19 mouse cellular contexts compared by ENCODE assay signal in genomic region chr12:5279873-5280272, GRCm38 (mm10).
A peak's percentile ranks its signal among the peaks of the same experiment; 100 is the strongest.
DNase-seq lines count a peak whose midpoint lies in the region; ATAC-seq lines count a peak whose summit lies in the region.
"Had no signal": no experiment of that assay in that cellular context is flagged by ENCODE, and none has a peak within 500 bp of the region (broad histone marks: within the 10 kb centered on the region; RNA-seq: fewer than 3 reads in every experiment).

No protein-coding gene starts in this region.

- peaks cover 26% of the 10 kb centered on the region for H3K4me1 ChIP-seq in forebrain, embryonic 16.5 days (replicated peaks; ENCODE audit: control insufficient read depth, insufficient read depth, low read length)
- peaks cover 36% of the 10 kb centered on the region for H3K4me1 ChIP-seq in forebrain, embryonic 10.5 days
- H3K4me1 ChIP-seq in limb, embryonic 13.5 days, result peaks cover 46% of the 10 kb centered on the region
- peaks cover 41% of the 10 kb centered on the region for H3K4me1 ChIP-seq in limb, embryonic 10.5 days
- H3K4me1 ChIP-seq in heart, embryonic 12.5 days (replicated peaks), result peaks cover 21% of the 10 kb centered on the region

- H3K9ac ChIP-seq in forebrain, embryonic 16.5 days (replicated peaks; ENCODE audit: low read depth, low read length), result no peak overlapping the region
- H3K9ac ChIP-seq in limb, embryonic 13.5 days, result no peak overlapping the region
- H3K9ac ChIP-seq in heart, embryonic 12.5 days, result no peak overlapping the region
- H3K9ac ChIP-seq: intestine, embryonic 15.5 days; limb, embryonic 12.5 days; liver, embryonic 14.5 days; midbrain, embryonic 15.5 days; stomach, embryonic 15.5 days had no signal

- H3K4me3 ChIP-seq in forebrain, embryonic 16.5 days (replicated peaks; ENCODE audit: low read length), result no peak overlapping the region
- no peak overlapping the region for H3K4me3 ChIP-seq in forebrain, embryonic 10.5 days
- H3K4me3 ChIP-seq in limb, embryonic 13.5 days, result no peak overlapping the region
- H3K4me3 ChIP-seq in limb, embryonic 10.5 days, result no peak overlapping the region
- H3K4me3 ChIP-seq in heart, embryonic 12.5 days, result no peak overlapping the region
- H3K4me3 ChIP-seq: intestine, embryonic 15.5 days; limb, embryonic 12.5 days; midbrain, embryonic 15.5 days; stomach, embryonic 15.5 days had no signal

- H3K4me2 ChIP-seq in forebrain, embryonic 16.5 days (ENCODE audit: low read length), result no peak overlapping the region
- H3K4me2 ChIP-seq in limb, embryonic 13.5 days (replicated peaks), result no peak overlapping the region
- no peak overlapping the region for H3K4me2 ChIP-seq in heart, embryonic 12.5 days
- H3K4me2 ChIP-seq: intestine, embryonic 15.5 days; limb, embryonic 12.5 days; midbrain, embryonic 15.5 days; stomach, embryonic 15.5 days had no signal

- no peak overlapping the region for H3K27ac ChIP-seq in forebrain, embryonic 16.5 days (ENCODE audit: low read length)
- no peak overlapping the region for H3K27ac ChIP-seq in forebrain, embryonic 10.5 days
- H3K27ac ChIP-seq in limb, embryonic 13.5 days, result no peak overlapping the region
- no peak overlapping the region; the same call in 1 of the 2 replicates for H3K27ac ChIP-seq in limb, embryonic 10.5 days
- H3K27ac ChIP-seq in heart, embryonic 12.5 days (ENCODE audit: poor library complexity, severe bottlenecking), result no peak overlapping the region
- H3K27ac ChIP-seq: intestine, embryonic 15.5 days; limb, embryonic 12.5 days; liver, embryonic 14.5 days; midbrain, embryonic 15.5 days; stomach, embryonic 15.5 days had no signal

- ATAC-seq in forebrain, embryonic 16.5 days, result peak; percentile 21; the same call in 1 of the 2 replicates
- 0 out of 2 replicates have a peak, but pooled peaks have one; percentile 42 for ATAC-seq in limb, embryonic 13.5 days (ENCODE audit: low FRiP score, low read depth)
- no peak for ATAC-seq in heart, embryonic 12.5 days (ENCODE audit: insufficient number of reproducible peaks, low FRiP score)
- ATAC-seq: intestine, embryonic 15.5 days; midbrain, embryonic 15.5 days had no signal

- no peaks in the 10 kb centered on the region for H3K36me3 ChIP-seq in forebrain, embryonic 16.5 days (ENCODE audit: control insufficient read depth, insufficient read depth)
- H3K36me3 ChIP-seq in forebrain, embryonic 10.5 days (replicated peaks), result no peaks in the 10 kb centered on the region
- no peaks in the 10 kb centered on the region for H3K36me3 ChIP-seq in limb, embryonic 13.5 days
- H3K36me3 ChIP-seq in limb, embryonic 10.5 days, result no peaks in the 10 kb centered on the region
- H3K36me3 ChIP-seq in heart, embryonic 12.5 days, result no peaks in the 10 kb centered on the region
- H3K36me3 ChIP-seq: intestine, embryonic 15.5 days; limb, embryonic 12.5 days; midbrain, embryonic 15.5 days; stomach, embryonic 15.5 days had no signal

- 30% methylated on average over 1 of the region's 1 CpGs for WGBS in forebrain, embryonic 16.5 days
- WGBS in forebrain, embryonic 10.5 days, result 50% methylated on average over 1 of the region's 1 CpGs
- 37% methylated on average over 1 of the region's 1 CpGs for WGBS in limb, embryonic 13.5 days
- WGBS in limb, embryonic 10.5 days, result 63% methylated on average over 1 of the region's 1 CpGs
- WGBS in heart, embryonic 12.5 days, result 65% methylated on average over 1 of the region's 1 CpGs

- H3K27me3 ChIP-seq in forebrain, embryonic 16.5 days (replicated peaks; ENCODE audit: control insufficient read depth, insufficient read depth, low read length), result no peaks in the 10 kb centered on the region
- H3K27me3 ChIP-seq in forebrain, embryonic 10.5 days (ENCODE audit: poor library complexity, severe bottlenecking), result no peaks in the 10 kb centered on the region
- no peaks in the 10 kb centered on the region for H3K27me3 ChIP-seq in limb, embryonic 13.5 days
- no peaks in the 10 kb centered on the region for H3K27me3 ChIP-seq in limb, embryonic 10.5 days (ENCODE audit: low read depth, poor library complexity, severe bottlenecking)
- no peaks in the 10 kb centered on the region for H3K27me3 ChIP-seq in heart, embryonic 12.5 days (replicated peaks)
- H3K27me3 ChIP-seq: intestine, embryonic 15.5 days; limb, embryonic 12.5 days; midbrain, embryonic 15.5 days; stomach, embryonic 15.5 days had no signal

- no peaks in the 10 kb centered on the region for H3K9me3 ChIP-seq in forebrain, embryonic 16.5 days (ENCODE audit: control insufficient read depth, low read length)
- no peaks in the 10 kb centered on the region for H3K9me3 ChIP-seq in forebrain, embryonic 10.5 days
- H3K9me3 ChIP-seq in limb, embryonic 13.5 days, result no peaks in the 10 kb centered on the region
- H3K9me3 ChIP-seq in limb, embryonic 10.5 days (replicated peaks), result no peaks in the 10 kb centered on the region
- no peaks in the 10 kb centered on the region for H3K9me3 ChIP-seq in heart, embryonic 12.5 days (replicated peaks)
- H3K9me3 ChIP-seq: intestine, embryonic 15.5 days; limb, embryonic 12.5 days; midbrain, embryonic 15.5 days; stomach, embryonic 15.5 days had no signal

- DNase-seq in forebrain, embryonic 10.5 days (ENCODE audit: extremely low spot score, low spot score), result no peak
- no peak for DNase-seq in limb, embryonic 10.5 days (ENCODE audit: low spot score)
- DNase-seq in ovary, adult 18-20 months (ENCODE audit: low spot score), result peak; percentile 6
- DNase-seq in ovary, postnatal 14 days (ENCODE audit: low spot score), result no peak
- DNase-seq: cerebellum, adult 9-11 months; heart, adult 11 months; heart, postnatal 36 days; kidney, adult 9 months; kidney, postnatal 25 days; thymus, adult 18-20 months; thymus, postnatal 4 days had no signal
